Mouse (Mus musculus): ENCODE results near the gene Enoph1.

- TF ChIP-seq CTCF (IDR thresholded peaks at IDR 0.05; ENCODE audit: insufficient read depth, low read depth, low read length) = no peak
- TF ChIP-seq POLR2A (IDR thresholded peaks at IDR 0.05; ENCODE audit: insufficient read depth, low read depth, low read length) = no peak
These were observed 32.8 kb downstream of the Enoph1 start for GRCm38 (mm10) chr5:100072557-100072956.

Measured in olfactory bulb, adult 2 months (tissue).